Mouse (Mus musculus): ENCODE data around the gene Mtor.

DNA sequence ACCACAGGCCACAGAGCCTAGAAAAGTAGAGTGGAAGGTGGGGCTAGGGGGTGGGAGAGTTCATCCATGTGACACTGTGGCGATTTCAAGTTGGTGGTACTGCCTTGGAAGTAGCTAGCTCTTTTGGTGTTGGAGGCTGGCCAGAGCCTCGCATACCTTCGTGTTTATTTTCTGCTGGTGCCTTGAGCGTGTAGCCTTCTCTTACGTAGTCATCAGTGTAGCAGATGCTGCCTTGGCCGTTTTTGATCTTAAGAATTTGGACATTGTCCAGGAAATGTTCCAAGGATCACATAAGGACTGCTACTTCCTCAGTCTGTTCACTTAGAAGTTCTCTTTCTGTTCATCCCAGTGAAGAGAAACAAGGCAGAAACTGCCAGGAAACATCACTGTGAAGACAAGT, 42.1 kb downstream of the Mtor start:
- no peak for TF ChIP-seq CTCF (IDR thresholded peaks at IDR 0.05; ENCODE audit: borderline replicate concordance, extremely low read depth, insufficient read depth, insufficient read length)
- TF ChIP-seq POLR2A (IDR thresholded peaks at IDR 0.05; ENCODE audit: borderline replicate concordance, extremely low read depth, insufficient read depth, insufficient read length, poor library complexity, severe bottlenecking) = no peak

Measured in brain, embryonic 14.5 days (tissue).